Mouse (Mus musculus) ES-E14 (cell line): Measurements from ENCODE around the gene Olfr480. TPM values are rescaled to one million over a fixed set of nuclear protein-coding genes. Genes with fewer than 3 reads are reported as not detected.

Source experiments
- DNase-seq: peaks from one replicate; pipeline ENCODE4 v3.0.0-alpha.2; 2013; ENCODE audit warnings: low read depth, low spot score
- H3K27ac ChIP-seq: 2 replicates; pipeline ENCODE4 v1.5.1; 2012; ENCODE audit warnings: low read depth, mild to moderate bottlenecking, low read length, moderate library complexity, mixed read lengths; ENCODE audit not compliant: poor library complexity, insufficient read depth, severe bottlenecking
- H3K36me3 ChIP-seq: 2 replicates; pipeline ENCODE4 v1.6.1; 2012; ENCODE audit warnings: mild to moderate bottlenecking, low read length, moderate library complexity, mixed read lengths; ENCODE audit not compliant: control insufficient read depth, poor library complexity, insufficient read depth, severe bottlenecking
- H3K4me1 ChIP-seq, 2 experiments: fragments of 150-350 bp in 1 of 2; sonication (generic) in 1 of 2; 2 replicates each; pipeline ENCODE4 v1.6.1; 2012; ENCODE audit warnings: low read length in 2 of 2, mild to moderate bottlenecking in 1 of 2, mixed read lengths in 1 of 2; ENCODE audit not compliant: control insufficient read depth in 2 of 2, insufficient read depth in 2 of 2, poor library complexity in 1 of 2
- H3K4me3 ChIP-seq, 2 experiments: fragments of 150-350 bp in 1 of 2; sonication (generic) in 1 of 2; 2 replicates each; pipeline ENCODE4 v1.5.1; 2012; ENCODE audit warnings: low read length in 2 of 2, low read depth in 1 of 2, mild to moderate bottlenecking in 1 of 2, mixed read lengths in 1 of 2; ENCODE audit not compliant: insufficient read depth in 1 of 2, poor library complexity in 1 of 2, severe bottlenecking in 1 of 2
- H3K9ac ChIP-seq: 2 replicates; pipeline ENCODE4 v1.6.1; 2012; ENCODE audit warnings: low read depth, mild to moderate bottlenecking, low read length, mixed read lengths; ENCODE audit not compliant: poor library complexity, insufficient read depth, severe bottlenecking
- H3K9me3 ChIP-seq: fragments of 150-350 bp; sonication (generic); 2 replicates; pipeline ENCODE4 v1.6.1; 2012; ENCODE audit warnings: low read depth, mild to moderate bottlenecking, low read length; ENCODE audit not compliant: control insufficient read depth, insufficient read depth
- CHD2 ChIP-seq: IDR thresholded peaks from 2 replicates; pipeline ENCODE4 v1.6.1; 2014; ENCODE audit warnings: mild to moderate bottlenecking, low read depth, low read length, inconsistent platforms
- HCFC1 ChIP-seq: IDR thresholded peaks from 2 replicates; pipeline ENCODE4 v1.6.1; 2012; ENCODE audit warnings: low read length, inconsistent platforms, borderline replicate concordance; ENCODE audit not compliant: insufficient read depth
- MAFK ChIP-seq: IDR thresholded peaks from 2 replicates; pipeline ENCODE4 v1.6.1; 2014; ENCODE audit warnings: mild to moderate bottlenecking, low read depth, low read length, inconsistent platforms; ENCODE audit not compliant: insufficient read depth
- ZC3H11A ChIP-seq: IDR thresholded peaks from 2 replicates; pipeline ENCODE4 v1.6.1; 2012; ENCODE audit warnings: low read depth, mild to moderate bottlenecking, inconsistent platforms, low read length, borderline replicate concordance
- ZNF384 ChIP-seq: IDR thresholded peaks from 2 replicates; pipeline ENCODE4 v1.6.1; 2012; ENCODE audit warnings: low read depth, low read length, inconsistent platforms
- in situ Hi-C, 2 experiments: fragments of 600-800 bp; cut with MboI; formaldehyde crosslinking; loops; one replicate each; pipeline ENCODE4 v1.15.1; 2025; ENCODE audit warnings: low sequenced_read_pairs in 2 of 2, inconsistent platforms in 1 of 2; ENCODE audit not compliant: unreplicated experiment in 2 of 2
- total RNA-seq: library from RNA; depleted of rRNA; stranded (reverse); fragments of 300-350 nt; gene quantifications from 2 replicates; pipeline ENCODE4 v1.2.3, GENCODE M21; 2012; rRNA removed

Olfr480 gene
- total RNA-seq, 1 experiment: not detected

DNA sequence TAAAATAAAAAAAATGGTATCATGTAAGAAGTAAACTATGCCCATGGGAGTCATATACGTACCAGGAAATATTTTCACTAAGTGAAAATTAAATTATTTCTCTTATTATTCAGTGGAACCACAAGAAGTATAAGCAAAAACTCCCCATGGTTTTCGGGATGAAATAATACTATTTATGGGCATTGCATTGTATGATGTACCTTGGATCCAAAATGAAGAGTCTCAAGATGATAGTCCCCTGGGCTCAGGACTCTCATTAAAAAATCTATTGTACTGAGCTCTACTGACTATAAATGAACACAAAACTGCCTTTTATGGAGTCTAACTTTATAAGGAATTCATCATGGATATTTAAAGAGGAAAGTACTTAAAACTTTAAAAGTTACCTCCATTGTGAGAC, 16.8 kb downstream of the Olfr480 start, which contains the start of gene Olfr479:
Olfr479 (plus strand) TSS at position 301 of the 400 bp plus-strand sequence.
- no peak for TF ChIP-seq HCFC1
- no peak for TF ChIP-seq MAFK
- TF ChIP-seq CHD2: no peak
- TF ChIP-seq ZC3H11A: no peak
- TF ChIP-seq ZNF384: no peak
- H3K9me3 ChIP-seq: no peaks in the 10 kb centered on the region
- no peak within 1 kb of the TSS for H3K9ac ChIP-seq

DNA sequence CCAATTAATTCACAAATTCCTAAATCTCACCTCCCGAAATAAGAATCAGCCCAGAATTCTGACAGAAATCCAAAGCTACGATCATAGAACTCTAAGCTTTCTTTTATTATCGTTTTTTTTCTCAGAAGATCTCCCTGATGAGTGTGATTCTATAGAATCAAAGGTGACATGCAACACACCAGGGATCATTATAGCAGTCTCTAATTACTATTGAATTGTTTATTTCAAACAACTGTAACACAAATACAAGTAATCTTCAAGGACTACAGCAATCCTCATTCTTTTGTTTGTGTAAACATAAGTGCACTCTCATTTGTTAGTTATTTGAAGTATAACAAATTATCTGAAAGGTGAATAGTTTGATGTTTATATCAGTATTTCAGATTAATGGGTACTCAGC, 33.3 kb downstream of the Olfr480 start, which contains the start of gene Olfr478:
Olfr478 (minus strand) TSS at position 101 of the 400 bp plus-strand sequence.
- no peaks in the 10 kb centered on the region for H3K36me3 ChIP-seq
- no peak for DNase-seq
- no peaks in the 10 kb centered on the region for H3K9me3 ChIP-seq
- no peak within 1 kb of the TSS for H3K9ac ChIP-seq
- no peak within 1 kb of the TSS for H3K27ac ChIP-seq
- H3K4me3 ChIP-seq: no peak within 1 kb of the TSS
- in situ Hi-C loops: no loop called here
- no peaks in the 10 kb centered on the region for H3K4me1 ChIP-seq
- TF ChIP-seq MAFK (no peak), ZNF384 (no peak), HCFC1 (no peak), CHD2 (no peak), ZC3H11A (no peak)

More for the DNA sequence above, 16.8 kb downstream of the Olfr480 start, which contains the start of gene Olfr479:
- no peak within 1 kb of the TSS for H3K4me3 ChIP-seq
- no peaks in the 10 kb centered on the region for H3K4me1 ChIP-seq
- no peak within 1 kb of the TSS for H3K27ac ChIP-seq
- no peak for DNase-seq
- H3K36me3 ChIP-seq: no peaks in the 10 kb centered on the region
- in situ Hi-C loops: no loop called here

Other genes starting within 250 kb of the Olfr480 start
- not detected in 2 replicates for gene Olfr469, start 241.8 kb downstream of the Olfr480 start, total RNA-seq
- gene Olfr470, start 219.9 kb downstream of the Olfr480 start, total RNA-seq: not detected in 2 replicates
- gene Olfr472, start 169.4 kb downstream of the Olfr480 start, total RNA-seq: not detected in 2 replicates
- gene Olfr473, start 136.9 kb downstream of the Olfr480 start, total RNA-seq: not detected in 2 replicates
- gene Olfr474, start 112.7 kb downstream of the Olfr480 start, total RNA-seq: not detected in 2 replicates
- gene Olfr476, start 102.5 kb downstream of the Olfr480 start, total RNA-seq: not detected in 2 replicates
- gene Olfr477, start 80.7 kb downstream of the Olfr480 start, total RNA-seq: not detected in 2 replicates
- not detected in 2 replicates for gene Olfr478, start 33.4 kb downstream of the Olfr480 start, total RNA-seq
- not detected in 2 replicates for gene Olfr479, start 16.7 kb downstream of the Olfr480 start, total RNA-seq
- not detected in 2 replicates for gene Olfr481, start 12.5 kb upstream of the Olfr480 start, total RNA-seq
- not detected in 2 replicates for gene Olfr482, start 30.2 kb upstream of the Olfr480 start, total RNA-seq
- gene Olfr483, start 33.5 kb upstream of the Olfr480 start, total RNA-seq: not detected in 2 replicates
- not detected in 2 replicates for gene Olfr484, start 60.1 kb upstream of the Olfr480 start, total RNA-seq
- gene Olfr485, start 92.5 kb upstream of the Olfr480 start, total RNA-seq: not detected in 2 replicates
- not detected in 2 replicates for gene Olfr486, start 105.4 kb upstream of the Olfr480 start, total RNA-seq
- not detected in 2 replicates for gene Olfr487, start 147.3 kb upstream of the Olfr480 start, total RNA-seq
- gene Olfr488, start 191.0 kb upstream of the Olfr480 start, total RNA-seq: not detected in 2 replicates
- not detected in 2 replicates for gene Olfr490, start 221.6 kb upstream of the Olfr480 start, total RNA-seq
- not detected in 2 replicates for gene Olfr491, start 246.1 kb upstream of the Olfr480 start, total RNA-seq